Mouse (Mus musculus) brain, embryonic 14.5 days (tissue): Measurements from ENCODE around the gene Ptrh1.

Experiments
- CTCF ChIP-seq: fragments of 200-500 bp; IDR thresholded peaks from 2 replicates; pipeline ENCODE4 v1.5.1; 2012; ENCODE audit warnings: inconsistent platforms, mild to moderate bottlenecking, moderate library complexity, borderline replicate concordance; ENCODE audit not compliant: insufficient read depth, insufficient read length; ENCODE audit errors: extremely low read depth
- POLR2A ChIP-seq: fragments of 200-500 bp; IDR thresholded peaks from 2 replicates; pipeline ENCODE4 v1.6.1; 2012; ENCODE audit warnings: mild to moderate bottlenecking, inconsistent platforms, borderline replicate concordance; ENCODE audit not compliant: poor library complexity, insufficient read depth, insufficient read length, severe bottlenecking; ENCODE audit errors: extremely low read depth

- TF ChIP-seq POLR2A, result peak; percentile 51; the same call in 1 of the 2 replicates
- TF ChIP-seq CTCF, result no peak
These were observed 33.4 kb upstream of the Ptrh1 start for GRCm38 (mm10) chr2:32742173-32742531.
